Mouse (Mus musculus) ES-Bruce4 (cell line): ENCODE measurements around the gene Golt1a.

Experiments
- CTCF ChIP-seq: IDR thresholded peaks from one replicate; pipeline ENCODE4 v1.8.1; 2011; ENCODE audit warnings: low read depth, low read length
- EP300 ChIP-seq: IDR thresholded peaks from 2 replicates; pipeline ENCODE4 v1.6.1; 2011; ENCODE audit warnings: low read depth, low read length; ENCODE audit not compliant: insufficient read depth
- POLR2A ChIP-seq: IDR thresholded peaks from one replicate; pipeline ENCODE4 v1.8.1; 2011; ENCODE audit warnings: low read length; ENCODE audit not compliant: insufficient read depth

GRCm38 (mm10) chr1:133296376-133296775 lies 13.2 kb upstream of the Golt1a start:
- TF ChIP-seq CTCF = no peak
- no peak for TF ChIP-seq POLR2A
- TF ChIP-seq EP300 = no peak
